Mouse (Mus musculus) G1E-ER4 (cell line): Measurements from ENCODE around the gene Surf4. TPM values are rescaled to one million over a fixed set of nuclear protein-coding genes. Genes with fewer than 3 reads are reported as not detected.

Source experiments
- GATA1 ChIP-seq: IDR thresholded peaks from one replicate; pipeline ENCODE4 v1.8.0; 2012; ENCODE audit warnings: low read length, inconsistent platforms
- polyA plus RNA-seq: library from polyadenylated mRNA; stranded (reverse); fragments of >175 nt; gene quantifications from 2 replicates; pipeline ENCODE4 v1.2.3, GENCODE M21; 2012

Surf4 gene
- 90.3 and 93.6 TPM in 2 replicates for polyA plus RNA-seq

GRCm38 (mm10) chr2:26933304-26934055, at the start of gene Surf4, which contains the start of gene Stkld1:
Gene Surf4, minus strand, starts transcription at chr2:26933928.
Gene Stkld1, plus strand, starts transcription at chr2:26934047.
- no peak for TF ChIP-seq GATA1

DNA sequence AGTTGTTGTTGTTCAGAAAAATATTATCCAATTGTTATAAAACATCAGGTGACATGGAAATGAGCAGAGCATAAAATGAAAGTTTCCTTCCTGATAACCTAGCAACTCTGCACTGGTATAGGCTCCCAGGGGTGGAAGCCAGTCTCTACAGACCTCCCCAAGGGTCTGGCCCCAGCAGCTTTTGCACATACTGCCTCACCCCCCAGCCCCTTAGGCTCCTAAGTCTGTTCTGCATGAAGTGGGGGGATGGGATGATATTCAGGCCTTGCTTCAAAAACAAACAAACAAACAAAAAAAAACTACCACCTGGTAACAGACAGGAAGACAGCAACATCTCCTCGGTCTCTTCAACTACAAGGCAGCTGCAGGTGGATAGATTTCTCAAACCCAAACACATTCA, 46.6 kb upstream of the Surf4 start:
- no peak for TF ChIP-seq GATA1

DNA sequence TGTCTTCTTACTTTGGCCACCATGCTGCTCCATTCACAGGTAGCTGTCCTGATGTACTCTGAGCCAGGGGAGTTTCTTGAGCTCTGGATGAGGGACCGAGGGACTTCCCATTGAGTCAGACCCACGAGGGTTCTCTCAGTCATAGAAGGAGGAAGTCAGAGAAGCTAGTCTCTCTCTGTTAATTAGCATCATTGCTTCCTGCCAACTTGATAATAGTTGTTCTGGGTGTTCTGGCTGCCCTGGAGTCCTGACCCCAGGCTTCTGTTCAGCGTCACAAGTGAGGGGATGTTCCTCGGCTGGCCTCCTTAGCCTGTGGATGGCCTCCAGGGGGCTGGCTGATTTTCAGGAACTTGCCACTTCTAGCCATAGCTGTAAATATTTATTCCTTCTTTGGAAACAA, 40.2 kb upstream of the Surf4 start:
- TF ChIP-seq GATA1: no peak

DNA sequence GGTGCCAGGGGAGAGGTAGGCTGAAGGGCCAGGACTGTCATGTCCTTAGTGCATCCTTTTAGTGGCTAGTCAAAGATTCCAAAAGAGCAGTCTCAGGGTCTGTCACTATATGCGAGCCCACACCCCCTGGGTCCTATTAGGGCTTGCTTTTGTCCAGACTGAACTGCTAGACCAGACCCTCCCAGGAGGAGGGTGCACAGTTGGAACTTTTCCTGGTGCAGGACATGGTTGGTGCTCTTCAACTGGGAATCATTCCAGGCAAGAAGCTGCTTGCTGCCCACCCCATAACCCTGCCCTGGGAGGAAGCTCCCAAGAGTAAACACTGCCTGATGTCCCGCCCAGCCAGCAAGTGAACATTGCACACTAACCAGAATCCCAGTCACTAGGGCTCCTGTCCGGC, 39.4 kb upstream of the Surf4 start, which contains the start of gene Adamts13:
Adamts13 (plus strand) TSS at position 301 of the 400 bp plus-strand sequence.
- TF ChIP-seq GATA1: no peak

GRCm38 (mm10) chr2:26967262-26967661, 33.5 kb upstream of the Surf4 start:
- no peak for TF ChIP-seq GATA1

DNA sequence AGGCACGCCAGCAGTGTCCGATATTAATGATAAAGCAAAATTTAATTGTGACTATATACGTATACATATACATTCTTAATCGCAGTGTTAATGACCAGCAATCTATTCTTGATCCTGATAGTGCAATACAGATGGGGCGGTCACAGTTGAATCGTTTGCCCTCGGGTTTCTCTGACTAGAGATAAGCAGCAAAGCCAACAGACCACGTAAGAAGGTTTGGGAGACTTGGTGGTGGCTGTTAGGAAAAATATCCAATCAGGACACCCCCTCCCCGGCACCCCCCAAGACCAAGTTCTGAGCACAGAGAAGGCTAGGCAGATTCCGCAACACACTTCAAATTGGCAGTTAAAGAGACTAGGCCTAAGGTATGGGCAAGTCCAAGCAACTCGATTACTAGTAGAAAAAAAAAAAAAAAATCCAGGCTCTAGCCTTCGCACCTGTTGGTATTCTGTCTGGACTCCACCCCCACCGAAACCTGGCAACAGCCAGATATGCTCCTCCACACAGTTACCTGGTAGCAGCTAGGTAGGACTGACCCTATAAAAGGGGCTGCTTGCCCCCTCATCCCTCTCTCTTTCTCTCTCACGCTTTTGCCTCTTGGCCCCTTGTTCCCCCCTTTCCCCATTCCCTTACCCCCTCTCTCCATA, 31.1 kb upstream of the Surf4 start:
- TF ChIP-seq GATA1: no peak

- no peak for TF ChIP-seq GATA1
Measured at GRCm38 (mm10) chr2:26963923-26964723, 30.4 kb upstream of the Surf4 start, which contains the start of gene Rexo4. Gene Rexo4, minus strand, starts transcription at chr2:26964386.

- no peak for TF ChIP-seq GATA1
Measured at GRCm38 (mm10) chr2:26960756-26961155, 27.0 kb upstream of the Surf4 start.

GRCm38 (mm10) chr2:26957488-26957859, 23.7 kb upstream of the Surf4 start:
- TF ChIP-seq GATA1: no peak

DNA sequence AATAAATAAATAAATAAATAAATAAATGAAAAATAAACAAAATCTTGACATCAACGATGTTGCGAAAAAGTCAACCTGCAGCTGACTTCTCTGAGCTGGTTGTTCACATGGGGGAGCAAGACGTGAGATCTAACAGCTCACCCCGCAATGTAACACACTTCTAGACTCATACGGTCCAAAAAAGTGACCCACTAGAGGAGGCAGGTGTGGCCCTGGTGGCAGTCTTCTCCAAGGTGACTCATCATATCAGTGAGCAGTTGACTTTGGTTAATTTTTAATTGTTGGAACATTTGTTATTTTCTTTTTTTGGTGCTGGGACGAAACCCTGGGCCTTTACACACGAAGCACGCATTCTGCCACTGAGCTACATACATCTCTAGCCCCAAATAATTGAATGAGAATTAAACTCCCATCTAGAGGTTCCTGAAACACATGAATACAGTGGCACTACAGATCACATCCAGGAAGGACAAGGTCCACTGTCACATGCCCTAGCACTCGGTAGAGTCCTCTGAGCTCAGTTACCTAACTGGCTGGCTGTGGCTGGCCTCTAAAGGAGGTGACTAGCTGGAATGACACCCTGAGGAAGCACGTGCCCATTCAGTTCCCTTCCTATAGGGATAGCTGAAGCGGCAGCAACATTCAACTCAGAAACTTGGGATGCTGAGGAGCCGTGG, 23.2 kb upstream of the Surf4 start:
- TF ChIP-seq GATA1: no peak

GRCm38 (mm10) chr2:26954735-26955395, 21.1 kb upstream of the Surf4 start:
- TF ChIP-seq GATA1: no peak

DNA sequence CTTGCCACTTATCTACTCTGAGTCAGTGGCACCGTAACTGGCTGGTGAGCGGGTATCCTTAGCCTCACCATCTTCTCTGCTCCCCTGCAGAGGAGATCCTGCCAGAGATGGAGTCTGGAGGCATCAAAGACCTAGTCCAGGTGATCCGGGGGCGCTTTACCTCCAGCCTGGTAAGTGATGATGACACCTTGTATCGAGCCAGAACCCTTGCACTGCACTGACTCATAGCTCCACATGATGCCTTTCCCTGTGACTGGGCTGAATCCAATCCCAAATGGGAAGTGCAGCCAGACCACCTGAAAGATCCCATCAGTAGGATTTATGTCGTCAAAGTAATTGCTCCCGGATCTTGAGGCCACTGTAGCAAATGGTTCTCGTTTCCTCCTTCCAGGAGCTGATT, 19.1 kb upstream of the Surf4 start:
- TF ChIP-seq GATA1: no peak

DNA sequence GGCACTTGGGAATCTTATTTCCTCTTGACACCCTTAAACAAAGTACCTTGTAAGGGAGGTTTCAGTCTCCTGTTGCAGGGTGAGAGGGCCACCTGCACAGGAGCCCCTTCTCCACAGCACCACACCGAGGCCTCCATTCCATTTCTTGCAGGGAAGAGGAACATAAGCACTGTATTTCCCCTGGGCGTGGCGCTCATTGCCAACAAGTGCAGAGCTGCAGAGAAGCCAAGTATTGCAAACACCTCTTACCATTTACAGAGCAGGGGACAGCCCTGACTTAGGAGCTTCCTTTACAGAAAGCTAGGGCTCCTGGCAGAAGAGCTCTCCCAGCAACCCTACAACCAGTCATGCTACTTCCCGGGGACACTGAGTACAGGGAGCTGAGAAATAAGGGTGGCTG, 18.5 kb upstream of the Surf4 start:
- TF ChIP-seq GATA1: no peak

- TF ChIP-seq GATA1: no peak
Measured at GRCm38 (mm10) chr2:26951346-26951905, 17.7 kb upstream of the Surf4 start.

DNA sequence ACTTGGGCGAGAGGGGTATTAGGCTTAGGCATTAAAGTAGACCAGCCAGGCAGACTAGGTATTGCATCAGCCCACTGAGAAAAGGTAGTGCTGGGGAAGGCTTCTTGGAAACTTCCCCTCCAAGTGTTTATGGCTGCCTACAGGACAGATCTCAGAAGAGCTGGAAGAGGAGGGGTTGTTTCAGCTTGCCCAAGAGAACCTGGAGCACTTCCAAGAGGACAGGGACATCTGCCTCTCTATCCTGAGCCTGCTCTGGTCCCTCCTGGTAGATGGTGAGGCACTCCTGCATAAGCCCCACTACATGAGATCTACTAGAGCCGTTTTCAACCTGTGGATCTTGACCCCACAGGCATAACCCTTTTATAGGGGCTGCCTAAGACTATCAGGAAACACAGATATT, 16.7 kb upstream of the Surf4 start:
- no peak for TF ChIP-seq GATA1
